Mouse (Mus musculus) hindbrain, embryonic 14.5 days (tissue): ENCODE data around the gene Enho. TPM values are rescaled to one million over a fixed set of nuclear protein-coding genes. Genes with fewer than 3 reads are reported as not detected.

Experiments used
- ATAC-seq: fragments of 200-750 bp; cut with Nextera tagmentation; 2 replicates; pipeline ENCODE4 v1.8.0; 2017; ENCODE audit warnings: moderate number of reproducible peaks, mild to moderate bottlenecking, moderate TSS enrichment, moderate library complexity; ENCODE audit not compliant: low FRiP score
- DNase-seq: peaks from one replicate; pipeline ENCODE4 v3.0.0-alpha.2; 2015; ENCODE audit warnings: low spot score
- H3K27ac ChIP-seq: fragments of 300-500 bp; sonication (generic); 2 replicates; pipeline ENCODE4 v1.5.1; 2014; ENCODE audit warnings: mild to moderate bottlenecking, moderate library complexity
- H3K27me3 ChIP-seq: fragments of 300-500 bp; sonication (generic); 2 replicates; pipeline ENCODE4 v1.6.1; 2014; ENCODE audit warnings: mild to moderate bottlenecking, low read length, mixed read lengths; ENCODE audit not compliant: control insufficient read depth, insufficient read depth
- H3K36me3 ChIP-seq: fragments of 300-500 bp; sonication (generic); replicated peaks from 2 replicates; pipeline ENCODE4 v1.6.1; 2014; ENCODE audit not compliant: control insufficient read depth, insufficient read depth
- H3K4me1 ChIP-seq: fragments of 300-500 bp; sonication (generic); replicated peaks from 2 replicates; pipeline ENCODE4 v1.6.1; 2014; ENCODE audit warnings: antibody characterized with exemption, low read length, mixed read lengths; ENCODE audit not compliant: control insufficient read depth, insufficient read depth
- H3K4me2 ChIP-seq: fragments of 300-500 bp; sonication (generic); replicated peaks from 2 replicates; pipeline ENCODE4 v1.6.1; 2014; ENCODE audit warnings: mild to moderate bottlenecking, moderate library complexity
- H3K4me3 ChIP-seq: fragments of 300-500 bp; sonication (generic); replicated peaks from 2 replicates; pipeline ENCODE4 v1.5.1; 2014; ENCODE audit warnings: mild to moderate bottlenecking, low read length
- H3K9ac ChIP-seq: fragments of 300-500 bp; sonication (generic); 2 replicates; pipeline ENCODE4 v1.6.1; 2014
- H3K9me3 ChIP-seq: fragments of 300-500 bp; sonication (generic); 2 replicates; pipeline ENCODE4 v1.6.1; 2016; ENCODE audit warnings: low read length; ENCODE audit not compliant: control insufficient read depth
- WGBS: fragments of 180-500 bp; shearing (Covaris S2); extraction: QIAGEN DNeasy Blood & Tissue Kit; methylation state at CpG from one replicate; pipeline ENCODE4 v1.1.7; 2014; 5-methylcytosine and 5-hydroxymethylcytosine counted together
- polyA plus RNA-seq: library from polyadenylated mRNA; unstranded; fragments of >200 nt; fragmentation: Nextera tagmentation; extraction: Ambion mirVana; gene quantifications from 2 replicates; pipeline ENCODE4 v1.2.1, GENCODE M21; 2014

The Enho gene
- polyA plus RNA-seq, 1 experiment from 2014 or later = 130 TPM

GRCm38 (mm10) chr4:41679291-41679690 lies 39.2 kb upstream of the Enho start:
- Histone ChIP-seq H3K4me2 (no peak overlapping the region), H3K27ac (no peak overlapping the region), H3K27me3 (no peaks in the 10 kb centered on the region), H3K9ac (no peak overlapping the region), H3K4me3 (no peak overlapping the region), H3K36me3 (no peaks in the 10 kb centered on the region), H3K4me1 (peaks cover 67% of the 10 kb centered on the region), H3K9me3 (no peaks in the 10 kb centered on the region)
- peak; percentile 34; the same call in 1 of the 2 replicates for ATAC-seq
- WGBS = 43% methylated on average over 1 of the region's 2 CpGs
- no peak for DNase-seq

GRCm38 (mm10) chr4:41678863-41679262 lies 38.7 kb upstream of the Enho start:
- Histone ChIP-seq H3K4me1 (peaks cover 67% of the 10 kb centered on the region), H3K4me2 (no peak overlapping the region), H3K4me3 (no peak overlapping the region), H3K36me3 (no peaks in the 10 kb centered on the region), H3K27me3 (no peaks in the 10 kb centered on the region), H3K9ac (no peak overlapping the region), H3K9me3 (no peaks in the 10 kb centered on the region), H3K27ac (no peak overlapping the region)
- DNase-seq = no peak
- WGBS = 76% methylated on average over 6 of the region's 6 CpGs
- no peak for ATAC-seq

GRCm38 (mm10) chr4:41677006-41677629 lies 37.0 kb upstream of the Enho start:
- Histone ChIP-seq H3K27me3 (no peaks in the 10 kb centered on the region), H3K4me2 (no peak overlapping the region; the same call in 1 of the 2 replicates), H3K9ac (no peak overlapping the region), H3K27ac (peak overlapping the region; percentile 53), H3K4me3 (no peak overlapping the region), H3K9me3 (no peaks in the 10 kb centered on the region), H3K36me3 (no peaks in the 10 kb centered on the region), H3K4me1 (peaks cover 75% of the 10 kb centered on the region)
- 34% methylated on average over 13 of the region's 13 CpGs for WGBS
- ATAC-seq (peak; percentile 51), DNase-seq (no peak)

GRCm38 (mm10) chr4:41676248-41677005 lies 36.3 kb upstream of the Enho start:
- no peak overlapping the region for H3K4me3 ChIP-seq
- H3K27me3 ChIP-seq = no peaks in the 10 kb centered on the region
- ATAC-seq = no peak
- H3K27ac ChIP-seq = peak overlapping the region; percentile 63
- H3K4me1 ChIP-seq = peaks cover 79% of the 10 kb centered on the region
- no peak overlapping the region for H3K4me2 ChIP-seq
- DNase-seq = no peak
- no peaks in the 10 kb centered on the region for H3K9me3 ChIP-seq
- no peaks in the 10 kb centered on the region for H3K36me3 ChIP-seq
- 66% methylated on average over 17 of the region's 17 CpGs for WGBS
- H3K9ac ChIP-seq = 0 out of 2 replicates have a peak overlapping the region, but pooled peaks have one; percentile 22

- ATAC-seq = no peak
- H3K4me1 ChIP-seq = peaks cover 59% of the 10 kb centered on the region
Observed at GRCm38 (mm10) chr4:41673186-41673585, 33.1 kb upstream of the Enho start.

GRCm38 (mm10) chr4:41672522-41672963 lies 32.4 kb upstream of the Enho start:
- no peaks in the 10 kb centered on the region for H3K27me3 ChIP-seq
- H3K36me3 ChIP-seq = 0 out of 2 replicates have a peak, but pooled peaks cover 6% of the 10 kb centered on the region
- no peak for ATAC-seq
- H3K27ac ChIP-seq = peak overlapping the region; percentile 43; the same call in 1 of the 2 replicates
- 38% methylated on average over 8 of the region's 8 CpGs for WGBS
- DNase-seq = no peak
- H3K4me2 ChIP-seq = peak overlapping the region; percentile 3; the same call in 1 of the 2 replicates
- no peak overlapping the region for H3K4me3 ChIP-seq
- H3K9ac ChIP-seq = peak overlapping the region; percentile 42; the same call in 1 of the 2 replicates
- H3K9me3 ChIP-seq = no peaks in the 10 kb centered on the region
- peaks cover 52% of the 10 kb centered on the region for H3K4me1 ChIP-seq

More at GRCm38 (mm10) chr4:41673186-41673585, 33.1 kb upstream of the Enho start:
- no peak overlapping the region for H3K4me3 ChIP-seq
- peak overlapping the region; percentile 42; the same call in 1 of the 2 replicates for H3K9ac ChIP-seq
- DNase-seq = no peak
- no peak overlapping the region for H3K4me2 ChIP-seq
- no peaks in the 10 kb centered on the region for H3K9me3 ChIP-seq
- WGBS = 31% methylated on average over 19 of the region's 19 CpGs
- no peaks in the 10 kb centered on the region for H3K27me3 ChIP-seq
- H3K36me3 ChIP-seq = 0 out of 2 replicates have a peak, but pooled peaks cover 6% of the 10 kb centered on the region
- no peak overlapping the region for H3K27ac ChIP-seq

GRCm38 (mm10) chr4:41671963-41672480 lies 31.9 kb upstream of the Enho start:
- 0 out of 2 replicates have a peak, but pooled peaks cover 6% of the 10 kb centered on the region for H3K36me3 ChIP-seq

GRCm38 (mm10) chr4:41671500-41671899 lies 31.4 kb upstream of the Enho start:
- peaks cover 42% of the 10 kb centered on the region for H3K4me1 ChIP-seq
- H3K36me3 ChIP-seq = 0 out of 2 replicates have a peak, but pooled peaks cover 6% of the 10 kb centered on the region
- no peaks in the 10 kb centered on the region for H3K27me3 ChIP-seq
- 36% methylated on average over 5 of the region's 5 CpGs for WGBS
- no peak overlapping the region for H3K27ac ChIP-seq
- H3K4me3 ChIP-seq = no peak overlapping the region
- no peak for ATAC-seq
- DNase-seq = no peak
- H3K9ac ChIP-seq = peak overlapping the region; percentile 31; the same call in 1 of the 2 replicates
- no peak overlapping the region for H3K4me2 ChIP-seq
- no peaks in the 10 kb centered on the region for H3K9me3 ChIP-seq

More at GRCm38 (mm10) chr4:41671963-41672480, 31.9 kb upstream of the Enho start:
- ATAC-seq = peak; percentile 38
- no peak for DNase-seq
- peak overlapping the region; percentile 42; the same call in 1 of the 2 replicates for H3K9ac ChIP-seq
- H3K4me1 ChIP-seq = peaks cover 47% of the 10 kb centered on the region
- H3K9me3 ChIP-seq = no peaks in the 10 kb centered on the region
- H3K27me3 ChIP-seq = no peaks in the 10 kb centered on the region
- H3K4me2 ChIP-seq = peak overlapping the region; percentile 3; the same call in 1 of the 2 replicates
- H3K4me3 ChIP-seq = no peak overlapping the region
- no peak overlapping the region for H3K27ac ChIP-seq
- WGBS = 8% methylated on average over 8 of the region's 8 CpGs

GRCm38 (mm10) chr4:41670836-41671235 lies 30.7 kb upstream of the Enho start:
- Histone ChIP-seq H3K9me3 (no peaks in the 10 kb centered on the region), H3K9ac (no peak overlapping the region), H3K4me3 (no peak overlapping the region), H3K27me3 (no peaks in the 10 kb centered on the region), H3K27ac (no peak overlapping the region), H3K36me3 (0 out of 2 replicates have a peak, but pooled peaks cover 6% of the 10 kb centered on the region), H3K4me2 (no peak overlapping the region), H3K4me1 (peaks cover 35% of the 10 kb centered on the region)
- DNase-seq (no peak), ATAC-seq (no peak)
- WGBS = 77% methylated on average over 18 of the region's 18 CpGs
